Mouse (Mus musculus) mesoderm, embryonic 11.5 days (tissue): ENCODE data around the gene Cask.
A peak's percentile ranks its signal among the peaks of the same experiment; 100 is the strongest.

Experiments
- DNase-seq: peaks from one replicate; pipeline ENCODE4 v3.0.0-alpha.2; 2012; ENCODE audit warnings: low read depth, low spot score

Cask gene

GRCm38 (mm10) chrX:13720296-13720829 is 130.8 kb downstream of the Cask start:
- DNase-seq: no peak

DNA sequence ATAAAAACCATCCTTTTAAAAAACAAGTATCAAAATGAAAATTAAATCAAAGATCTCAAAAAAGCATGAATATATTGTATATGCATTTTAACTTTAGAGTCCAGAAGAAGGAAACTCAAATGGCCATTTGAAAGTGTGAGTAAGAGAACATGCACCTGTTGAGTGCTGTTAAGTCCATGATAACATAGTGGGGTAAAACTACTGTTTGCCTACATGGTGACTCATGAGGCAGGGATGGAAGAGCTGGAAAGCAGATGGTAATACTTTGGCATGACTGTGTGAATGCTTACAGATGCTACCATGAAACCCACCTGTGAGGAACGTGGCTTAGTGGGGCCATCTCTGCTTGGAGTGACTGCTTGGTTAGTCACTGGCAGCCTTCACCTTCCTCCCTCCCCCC is 132.9 kb downstream of the Cask start:
- DNase-seq: no peak

- DNase-seq: no peak
These were observed 134.2 kb downstream of the Cask start for GRCm38 (mm10) chrX:13716796-13717569.

- peak; percentile 47 for DNase-seq
These were observed 141.0 kb downstream of the Cask start for GRCm38 (mm10) chrX:13710174-13710573.

DNA sequence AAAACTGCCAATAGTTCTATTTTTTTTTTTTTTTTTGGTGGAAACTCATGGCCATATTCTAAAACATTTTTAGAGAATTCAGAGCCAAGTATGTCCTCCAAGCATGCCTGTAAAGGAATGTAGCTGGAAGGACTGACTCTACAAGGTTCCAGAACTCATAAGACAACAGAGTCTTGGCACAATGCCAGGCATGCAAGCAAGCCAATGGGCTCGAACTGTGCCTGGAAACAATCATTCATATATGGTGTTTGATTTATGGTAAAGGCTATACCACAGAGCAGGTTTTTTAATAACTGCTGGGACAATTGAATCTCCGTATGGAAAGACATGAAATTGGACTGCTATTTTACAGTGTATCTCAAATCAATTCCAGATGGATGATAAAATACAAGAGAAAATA is 146.1 kb downstream of the Cask start:
- DNase-seq: peak; percentile 52

GRCm38 (mm10) chrX:13700681-13701080 is 150.5 kb downstream of the Cask start:
- no peak for DNase-seq

GRCm38 (mm10) chrX:13691865-13692264 is 159.3 kb downstream of the Cask start:
- no peak for DNase-seq

DNA sequence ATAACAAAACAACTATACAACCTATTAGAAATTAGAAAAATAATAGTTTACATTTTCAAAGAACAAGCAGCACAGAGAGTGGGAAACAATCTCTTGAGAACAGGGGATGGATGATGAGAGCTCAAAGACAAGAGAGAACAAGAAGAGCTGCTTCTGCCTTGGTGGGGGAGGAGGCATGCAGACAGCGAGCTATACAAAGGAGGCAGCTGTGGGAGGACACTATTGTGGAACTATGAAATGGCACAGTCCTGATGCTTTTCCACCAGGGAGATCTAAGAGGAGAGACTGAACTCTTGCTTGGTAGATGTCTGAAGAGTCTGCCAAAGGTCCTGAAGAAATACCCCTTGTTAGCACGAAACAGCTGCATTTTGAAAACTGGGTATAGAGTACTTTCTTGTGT is 162.8 kb downstream of the Cask start:
- no peak for DNase-seq

DNA sequence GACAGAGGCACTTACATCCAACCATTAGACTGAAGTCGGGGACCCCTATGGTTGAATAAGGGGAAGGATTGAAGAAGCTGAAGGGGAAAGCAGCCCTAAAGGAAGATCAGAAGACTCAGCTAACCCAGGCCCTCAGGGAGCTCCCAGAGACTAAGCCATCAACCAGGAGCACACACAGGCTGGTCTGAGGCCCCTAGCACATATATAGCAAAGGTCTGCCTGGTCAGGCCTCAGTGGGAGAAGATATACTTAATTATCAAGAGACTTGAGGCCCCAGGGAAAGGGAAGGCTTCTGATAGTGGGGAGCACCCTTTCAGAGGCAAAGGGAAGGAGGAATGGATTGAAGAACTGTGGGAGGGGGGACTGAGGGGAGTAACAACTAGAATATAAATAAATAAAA is 164.6 kb downstream of the Cask start:
- no peak for DNase-seq

DNA sequence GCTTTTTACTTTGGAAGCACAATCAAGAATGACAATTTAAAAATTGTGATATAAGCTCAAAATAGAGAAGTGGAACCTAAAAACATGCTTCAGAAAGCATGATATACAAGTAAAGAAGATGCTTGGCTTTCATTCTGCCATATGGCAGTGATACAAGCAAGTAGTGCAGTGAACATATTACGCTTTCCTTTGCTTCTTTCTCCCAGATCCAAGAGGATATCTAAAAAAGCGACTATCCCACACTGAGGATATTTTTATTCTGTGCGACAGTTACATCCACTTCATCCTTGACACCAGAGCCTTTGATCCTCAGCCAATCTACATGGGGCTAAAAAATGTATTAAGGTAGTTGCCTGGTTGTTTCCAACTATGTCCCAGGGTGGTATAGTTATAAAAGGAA is 169.4 kb downstream of the Cask start:
- DNase-seq: no peak

- DNase-seq: no peak
These were observed 178.2 kb downstream of the Cask start for GRCm38 (mm10) chrX:13673001-13673400.

DNA sequence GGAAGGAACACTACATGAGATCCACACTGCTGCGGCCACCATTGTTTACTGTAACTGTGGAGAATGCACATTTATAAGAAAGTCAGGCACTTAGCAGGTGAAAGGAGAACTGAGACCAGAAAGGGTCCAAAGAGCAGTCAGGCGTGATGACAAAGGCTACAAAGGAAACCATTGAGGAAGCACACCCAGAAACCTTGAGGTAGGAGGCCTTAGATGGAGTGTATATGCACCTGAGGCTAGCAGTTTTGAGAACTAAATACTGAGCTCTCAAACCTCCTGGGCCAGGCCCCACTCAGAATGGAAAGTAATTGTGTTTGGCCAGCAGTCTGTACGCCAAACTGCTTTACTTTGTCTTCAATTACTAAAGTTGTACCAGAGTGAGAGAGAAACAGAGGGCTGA is 180.8 kb downstream of the Cask start:
- DNase-seq: no peak

GRCm38 (mm10) chrX:13668867-13669266 is 182.3 kb downstream of the Cask start:
- no peak for DNase-seq

GRCm38 (mm10) chrX:13661063-13661462 is 190.1 kb downstream of the Cask start, which contains the start of gene Gpr82:
Gene Gpr82, plus strand, starts transcription at chrX:13661363.
- no peak for DNase-seq

DNA sequence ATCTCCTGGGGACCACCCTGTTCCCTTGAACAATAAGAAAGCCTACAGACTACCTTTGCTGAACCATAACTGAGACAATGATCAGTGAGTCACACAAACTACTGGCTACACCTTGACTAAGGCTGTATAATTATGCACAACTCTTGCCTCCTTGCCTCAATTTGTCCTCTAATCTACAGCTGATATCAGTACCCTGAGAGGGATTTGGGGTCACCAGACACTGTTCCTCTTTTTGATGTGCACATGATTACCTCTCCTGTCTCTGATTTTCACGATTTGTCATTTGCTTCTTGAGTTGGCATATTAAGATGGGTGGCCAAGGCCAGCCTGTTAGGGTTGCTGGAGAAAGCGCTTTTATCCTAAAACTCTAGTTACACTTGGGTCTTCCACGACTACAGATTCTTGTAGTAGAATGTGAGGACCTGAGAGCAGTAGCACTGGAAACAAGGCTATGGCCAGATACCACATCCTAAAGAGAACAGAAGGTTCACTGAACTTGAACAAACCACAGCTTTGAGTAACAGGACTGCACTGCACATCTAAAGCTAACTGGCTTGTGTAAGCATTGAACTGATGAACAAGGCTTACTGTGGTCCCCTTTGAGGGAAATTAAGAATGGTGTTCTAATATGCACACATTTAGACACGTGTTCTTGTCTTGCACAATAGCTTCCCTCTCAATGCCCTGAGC is 191.8 kb downstream of the Cask start:
- DNase-seq: no peak

GRCm38 (mm10) chrX:13658616-13659140 is 192.5 kb downstream of the Cask start:
- no peak for DNase-seq

- peak; percentile 56 for DNase-seq
These were observed 194.4 kb downstream of the Cask start for GRCm38 (mm10) chrX:13656721-13657120.

GRCm38 (mm10) chrX:13655906-13656305 is 195.3 kb downstream of the Cask start:
- no peak for DNase-seq

DNA sequence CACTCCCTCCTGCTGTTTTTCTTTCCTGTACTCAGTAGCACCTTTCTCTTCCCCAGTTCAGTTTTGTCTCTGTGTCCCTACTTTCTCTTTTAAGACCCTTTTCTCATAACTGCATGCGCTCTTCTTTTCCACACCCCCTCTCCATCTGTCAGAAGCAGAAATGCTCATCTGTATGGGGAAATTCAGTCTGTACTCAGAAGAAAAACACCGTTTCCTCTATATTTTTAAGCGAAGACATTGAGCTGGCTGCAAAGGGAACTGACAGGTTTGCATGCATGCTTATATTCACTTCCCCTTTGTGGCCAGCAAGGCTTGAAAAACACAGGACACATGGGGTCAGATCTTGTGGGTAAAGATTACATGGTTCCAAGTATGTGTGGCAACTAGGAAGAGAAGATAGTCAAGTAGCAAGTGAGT is 196.2 kb downstream of the Cask start:
- DNase-seq: no peak

DNA sequence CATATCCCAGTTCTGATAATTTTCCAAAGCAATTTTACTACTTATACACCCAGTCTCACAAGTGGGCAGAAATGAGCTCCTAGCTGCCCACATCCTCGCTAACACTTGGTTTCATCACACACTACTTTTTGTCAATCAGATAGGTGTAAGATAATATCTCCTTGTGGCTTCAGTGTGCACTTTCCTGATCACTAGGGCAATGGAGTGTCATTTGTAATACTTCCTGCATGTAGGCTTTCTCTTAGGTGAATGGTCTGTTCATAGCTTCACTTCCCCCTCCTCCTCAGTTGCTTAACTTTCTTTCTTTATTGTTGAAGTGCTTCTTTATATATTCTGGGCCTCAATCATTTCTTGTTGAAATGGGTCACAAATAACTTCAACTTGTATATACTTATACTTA is 198.9 kb downstream of the Cask start:
- DNase-seq: no peak

- DNase-seq: no peak
These were observed 199.3 kb downstream of the Cask start for GRCm38 (mm10) chrX:13651889-13652288.

DNA sequence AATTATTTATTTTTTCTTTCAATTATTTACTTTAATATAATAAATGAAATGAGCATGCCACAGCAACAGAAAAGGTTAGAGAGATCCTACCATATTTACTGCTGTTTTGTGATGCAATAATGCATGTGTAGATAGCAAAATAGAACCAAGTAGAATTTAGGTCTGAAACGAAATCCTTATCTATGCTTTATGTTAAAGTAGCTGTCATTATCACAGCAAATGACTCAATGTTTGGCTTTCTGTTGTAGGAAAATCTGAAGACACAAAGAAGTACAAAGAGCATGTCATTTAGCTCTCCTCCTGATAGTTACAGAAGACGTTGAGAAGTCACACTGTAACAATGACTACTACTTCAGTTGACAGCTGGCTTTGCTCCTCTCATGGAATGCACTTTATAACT is 212.3 kb downstream of the Cask start:
- DNase-seq: no peak

GRCm38 (mm10) chrX:13636398-13636797 is 214.8 kb downstream of the Cask start:
- no peak for DNase-seq
